Comparison of ENCODE assay signal across 20 mouse cellular contexts in genomic region chr2:36092748-36093147, GRCm38 (mm10). TPM values are rescaled to one million over a fixed set of nuclear protein-coding genes. Genes with fewer than 3 reads are reported as not detected.
DNase-seq lines count a peak whose midpoint lies in the region; ATAC-seq and TF ChIP-seq lines count a peak whose summit lies in the region.
"Had no signal": no experiment of that assay in that cellular context is flagged by ENCODE, and none has a peak within 500 bp of the region (broad histone marks: within the 10 kb centered on the region; RNA-seq: fewer than 3 reads in every experiment).

No protein-coding gene starts in this region.

- H3K4me1 ChIP-seq in intestine, embryonic 14.5 days (replicated peaks; ENCODE audit: control insufficient read depth, insufficient read depth, low read length), result peaks cover 11% of the 10 kb centered on the region; the same call in 1 of the 2 replicates
- peaks cover 13% of the 10 kb centered on the region for H3K4me1 ChIP-seq in intestine, embryonic 16.5 days (ENCODE audit: control insufficient read depth, insufficient read depth, low read length)
- peaks cover 12% of the 10 kb centered on the region for H3K4me1 ChIP-seq in midbrain, embryonic 11.5 days (ENCODE audit: control insufficient read depth, insufficient read depth, low read length)
- peaks cover 19% of the 10 kb centered on the region for H3K4me1 ChIP-seq in midbrain, embryonic 16.5 days (ENCODE audit: control insufficient read depth, insufficient read depth, low read length)
- peaks cover 11% of the 10 kb centered on the region; the same call in 1 of the 2 replicates for H3K4me1 ChIP-seq in kidney, postnatal 0 days (replicated peaks; ENCODE audit: insufficient read depth, low read length)

- no peak overlapping the region for H3K4me2 ChIP-seq in intestine, embryonic 14.5 days (ENCODE audit: low read length)
- H3K4me2 ChIP-seq in intestine, embryonic 16.5 days (ENCODE audit: low read depth, low read length), result no peak overlapping the region
- H3K4me2 ChIP-seq in midbrain, embryonic 11.5 days, result no peak overlapping the region
- no peak overlapping the region for H3K4me2 ChIP-seq in midbrain, embryonic 16.5 days (ENCODE audit: low read length)
- no peak overlapping the region for H3K4me2 ChIP-seq in kidney, postnatal 0 days (ENCODE audit: low read length)
- H3K4me2 ChIP-seq: liver, embryonic 15.5 days; neural tube, embryonic 12.5 days had no signal

- H3K36me3 ChIP-seq in intestine, embryonic 14.5 days (ENCODE audit: control insufficient read depth, insufficient read depth, low read length), result no peaks in the 10 kb centered on the region
- no peaks in the 10 kb centered on the region for H3K36me3 ChIP-seq in intestine, embryonic 16.5 days (ENCODE audit: control insufficient read depth, insufficient read depth, low read length)
- H3K36me3 ChIP-seq in midbrain, embryonic 11.5 days (ENCODE audit: control insufficient read depth, insufficient read depth, low read length), result no peaks in the 10 kb centered on the region
- H3K36me3 ChIP-seq in midbrain, embryonic 16.5 days (ENCODE audit: control insufficient read depth, insufficient read depth, low read length), result no peaks in the 10 kb centered on the region
- H3K36me3 ChIP-seq in kidney, postnatal 0 days (ENCODE audit: insufficient read depth, low read length), result no peaks in the 10 kb centered on the region
- H3K36me3 ChIP-seq: liver, embryonic 15.5 days; neural tube, embryonic 12.5 days had no signal

- H3K9ac ChIP-seq in intestine, embryonic 14.5 days (ENCODE audit: low read length), result no peak overlapping the region
- H3K9ac ChIP-seq in intestine, embryonic 16.5 days (ENCODE audit: low read depth, low read length), result no peak overlapping the region
- no peak overlapping the region for H3K9ac ChIP-seq in midbrain, embryonic 11.5 days (ENCODE audit: low read length)
- no peak overlapping the region for H3K9ac ChIP-seq in midbrain, embryonic 16.5 days (ENCODE audit: low read depth, low read length)
- H3K9ac ChIP-seq in kidney, postnatal 0 days (ENCODE audit: low read depth, low read length), result no peak overlapping the region
- H3K9ac ChIP-seq: forebrain, embryonic 13.5 days; liver, embryonic 15.5 days; neural tube, embryonic 12.5 days had no signal

- 5% methylated on average over 4 of the region's 4 CpGs for WGBS in intestine, embryonic 14.5 days
- WGBS in intestine, embryonic 16.5 days, result 6% methylated on average over 4 of the region's 4 CpGs
- WGBS in midbrain, embryonic 11.5 days, result 1% methylated on average over 4 of the region's 4 CpGs
- WGBS in midbrain, embryonic 16.5 days, result 5% methylated on average over 4 of the region's 4 CpGs
- 10% methylated on average over 4 of the region's 4 CpGs for WGBS in kidney, postnatal 0 days

- H3K27ac ChIP-seq in intestine, embryonic 14.5 days (ENCODE audit: low read depth), result no peak overlapping the region
- H3K27ac ChIP-seq in intestine, embryonic 16.5 days (ENCODE audit: low read length), result no peak overlapping the region
- H3K27ac ChIP-seq in midbrain, embryonic 11.5 days (ENCODE audit: low read depth, low read length), result no peak overlapping the region
- H3K27ac ChIP-seq in midbrain, embryonic 16.5 days (ENCODE audit: low read length), result no peak overlapping the region
- H3K27ac ChIP-seq in kidney, postnatal 0 days, result no peak overlapping the region
- H3K27ac ChIP-seq: liver, embryonic 15.5 days; macrophage; neural tube, embryonic 12.5 days had no signal

- no peak overlapping the region for H3K4me3 ChIP-seq in intestine, embryonic 14.5 days (ENCODE audit: low read depth, low read length)
- no peak overlapping the region for H3K4me3 ChIP-seq in intestine, embryonic 16.5 days (ENCODE audit: low read length)
- H3K4me3 ChIP-seq in midbrain, embryonic 11.5 days (ENCODE audit: low read depth, low read length), result no peak overlapping the region
- no peak overlapping the region for H3K4me3 ChIP-seq in midbrain, embryonic 16.5 days (ENCODE audit: low read depth, low read length)
- no peak overlapping the region for H3K4me3 ChIP-seq in kidney, postnatal 0 days (replicated peaks; ENCODE audit: low read depth, low read length)
- H3K4me3 ChIP-seq: liver, embryonic 15.5 days; neural tube, embryonic 12.5 days had no signal

- H3K9me3 ChIP-seq in intestine, embryonic 14.5 days (ENCODE audit: control insufficient read depth, low read length), result no peaks in the 10 kb centered on the region
- no peaks in the 10 kb centered on the region for H3K9me3 ChIP-seq in intestine, embryonic 16.5 days (ENCODE audit: control insufficient read depth, low read length)
- H3K9me3 ChIP-seq in midbrain, embryonic 11.5 days (ENCODE audit: control insufficient read depth, low read length), result no peaks in the 10 kb centered on the region
- H3K9me3 ChIP-seq in midbrain, embryonic 16.5 days (replicated peaks; ENCODE audit: control insufficient read depth, low read length, poor library complexity, severe bottlenecking), result no peaks in the 10 kb centered on the region
- no peaks in the 10 kb centered on the region for H3K9me3 ChIP-seq in kidney, postnatal 0 days (replicated peaks; ENCODE audit: low read length)
- H3K9me3 ChIP-seq: forebrain, embryonic 13.5 days; liver, embryonic 15.5 days; neural tube, embryonic 12.5 days had no signal

- no peak for TF ChIP-seq CTCF in kidney, postnatal 0 days (IDR thresholded peaks at IDR 0.05; ENCODE audit: low read depth)

- peaks cover 99% of the 10 kb centered on the region for H3K27me3 ChIP-seq in intestine, embryonic 14.5 days (replicated peaks; ENCODE audit: control insufficient read depth, insufficient read depth, low read length)
- H3K27me3 ChIP-seq in intestine, embryonic 16.5 days (replicated peaks; ENCODE audit: control insufficient read depth, insufficient read depth, low read length), result peaks cover 77% of the 10 kb centered on the region
- H3K27me3 ChIP-seq in midbrain, embryonic 11.5 days (ENCODE audit: control insufficient read depth, insufficient read depth, low read length), result peaks cover 92% of the 10 kb centered on the region
- peaks cover 90% of the 10 kb centered on the region for H3K27me3 ChIP-seq in midbrain, embryonic 16.5 days (ENCODE audit: control insufficient read depth, insufficient read depth, low read depth, low read length)
- H3K27me3 ChIP-seq in kidney, postnatal 0 days (ENCODE audit: insufficient read depth, low read length), result peaks cover 74% of the 10 kb centered on the region

- DNase-seq in intestine, embryonic 14.5 days (ENCODE audit: low spot score), result peak; percentile 59
- peak; percentile 87 for DNase-seq in midbrain, embryonic 11.5 days (ENCODE audit: low spot score, missing footprints)
- DNase-seq in kidney, postnatal 0 days (ENCODE audit: low spot score), result peak; percentile 44
- DNase-seq: adrenal gland, adult 8-10 months; cerebellum, adult 18-20 months; right cerebral cortex, postnatal 14 days; thymus, postnatal 36 days had no signal

- ATAC-seq in intestine, embryonic 14.5 days (replicated peaks; ENCODE audit: low FRiP score, low TSS enrichment, low read depth), result no peak
- no peak for ATAC-seq in intestine, embryonic 16.5 days
- no peak for ATAC-seq in midbrain, embryonic 11.5 days (ENCODE audit: low FRiP score)
- ATAC-seq in midbrain, embryonic 16.5 days, result no peak
- peak; percentile 60; the same call in 1 of the 2 replicates for ATAC-seq in kidney, postnatal 0 days (replicated peaks; ENCODE audit: low FRiP score, low read depth)
- ATAC-seq in granulocyte monocyte progenitor cell, adult 5-6 weeks (replicated peaks; ENCODE audit: poor library complexity, severe bottlenecking), result no peak
- ATAC-seq in frontal cortex, adult (ENCODE audit: low TSS enrichment), result no peak
- ATAC-seq: forebrain, embryonic 13.5 days; inflammation-experienced regulatory T-cells, adult 6 months had no signal

RNA-seq across cellular contexts. Expression of gene Lhx6, which starts 12.5 kb away (rescaled TPM):
- 1.5 and 2.0 TPM in 2 replicates for polyA plus RNA-seq in intestine, embryonic 14.5 days (2014; fragmentation: Nextera tagmentation; extraction: Ambion mirVana)
- polyA plus RNA-seq in intestine, embryonic 16.5 days (2015; fragmentation: Nextera tagmentation; extraction: Ambion mirVana), result 0.98 TPM in 2 replicates
- 0.92 and 1.3 TPM in 2 replicates for polyA plus RNA-seq in midbrain, embryonic 11.5 days (2014; fragmentation: Nextera tagmentation; extraction: Ambion mirVana)
- polyA plus RNA-seq in midbrain, embryonic 16.5 days (2015; fragmentation: Nextera tagmentation; extraction: Ambion mirVana), result 4.1 and 5.8 TPM in 2 replicates
- polyA plus RNA-seq in kidney, postnatal 0 days (2015; fragmentation: Nextera tagmentation; extraction: Ambion mirVana), result 1.5 and 1.7 TPM in 2 replicates
- total RNA-seq in granulocyte monocyte progenitor cell, adult 5-6 weeks (2014; fragmentation: Nextera tagmentation), result not detected in 2 replicates
- not detected in 2 replicates for total RNA-seq in granulocyte monocyte progenitor cell, adult 5-6 weeks (2017)
- total RNA-seq: common myeloid progenitor, adult 5-6 weeks had no signal
- polyA plus RNA-seq: inflammation-experienced regulatory T-cells, adult 6 months; macrophage had no signal

RNA-seq across cellular contexts. Expression of gene Mrrf, which starts 43.4 kb away (rescaled TPM):
- 33.3 and 38.3 TPM in 2 replicates for polyA plus RNA-seq in intestine, embryonic 14.5 days (2014; fragmentation: Nextera tagmentation; extraction: Ambion mirVana)
- polyA plus RNA-seq in intestine, embryonic 16.5 days (2015; fragmentation: Nextera tagmentation; extraction: Ambion mirVana), result 32.3 TPM in 2 replicates
- polyA plus RNA-seq in midbrain, embryonic 11.5 days (2014; fragmentation: Nextera tagmentation; extraction: Ambion mirVana), result 29.9 and 30.8 TPM in 2 replicates
- polyA plus RNA-seq in midbrain, embryonic 16.5 days (2015; fragmentation: Nextera tagmentation; extraction: Ambion mirVana), result 24.7 and 27.3 TPM in 2 replicates
- 25.4 and 28.6 TPM in 2 replicates for polyA plus RNA-seq in kidney, postnatal 0 days (2015; fragmentation: Nextera tagmentation; extraction: Ambion mirVana)
- total RNA-seq in granulocyte monocyte progenitor cell, adult 5-6 weeks (2014; fragmentation: Nextera tagmentation), result 16.9 and 21.4 TPM in 2 replicates
- total RNA-seq in granulocyte monocyte progenitor cell, adult 5-6 weeks (2017), result 20.4 and 21.7 TPM in 2 replicates

RNA-seq across cellular contexts. Expression of gene Morn5, which starts 43.5 kb away (rescaled TPM):
- 0.35 TPM in 1 of 2 replicates, not detected in the other for polyA plus RNA-seq in intestine, embryonic 14.5 days (2014; fragmentation: Nextera tagmentation; extraction: Ambion mirVana)
- polyA plus RNA-seq in intestine, embryonic 16.5 days (2015; fragmentation: Nextera tagmentation; extraction: Ambion mirVana), result 0.26 TPM in 1 of 2 replicates, not detected in the other
- polyA plus RNA-seq in midbrain, embryonic 11.5 days (2014; fragmentation: Nextera tagmentation; extraction: Ambion mirVana), result 0.33 TPM in 1 of 2 replicates, not detected in the other
- 2.9 and 3.5 TPM in 2 replicates for polyA plus RNA-seq in midbrain, embryonic 16.5 days (2015; fragmentation: Nextera tagmentation; extraction: Ambion mirVana)
- 0.27 and 0.62 TPM in 2 replicates for polyA plus RNA-seq in kidney, postnatal 0 days (2015; fragmentation: Nextera tagmentation; extraction: Ambion mirVana)
- total RNA-seq in granulocyte monocyte progenitor cell, adult 5-6 weeks (2014; fragmentation: Nextera tagmentation), result not detected in 2 replicates
- total RNA-seq in granulocyte monocyte progenitor cell, adult 5-6 weeks (2017), result 1.5 TPM in 1 of 2 replicates, not detected in the other
- total RNA-seq: common myeloid progenitor, adult 5-6 weeks; ES-E14; gastrocnemius, adult 8-10 months; heart, postnatal 25 days had no signal
- polyA plus RNA-seq: inflammation-experienced regulatory T-cells, adult 6 months; liver, embryonic 15.5 days; macrophage had no signal

RNA-seq across cellular contexts. Expression of gene Ndufa8, which starts 43.5 kb away (rescaled TPM):
- 273 and 289 TPM in 2 replicates for polyA plus RNA-seq in intestine, embryonic 14.5 days (2014; fragmentation: Nextera tagmentation; extraction: Ambion mirVana)
- 334 and 351 TPM in 2 replicates for polyA plus RNA-seq in intestine, embryonic 16.5 days (2015; fragmentation: Nextera tagmentation; extraction: Ambion mirVana)
- 184 and 186 TPM in 2 replicates for polyA plus RNA-seq in midbrain, embryonic 11.5 days (2014; fragmentation: Nextera tagmentation; extraction: Ambion mirVana)
- polyA plus RNA-seq in midbrain, embryonic 16.5 days (2015; fragmentation: Nextera tagmentation; extraction: Ambion mirVana), result 293 and 307 TPM in 2 replicates
- 383 TPM in 2 replicates for polyA plus RNA-seq in kidney, postnatal 0 days (2015; fragmentation: Nextera tagmentation; extraction: Ambion mirVana)
- 105 and 132 TPM in 2 replicates for total RNA-seq in granulocyte monocyte progenitor cell, adult 5-6 weeks (2014; fragmentation: Nextera tagmentation)
- 38.0 and 58.6 TPM in 2 replicates for total RNA-seq in granulocyte monocyte progenitor cell, adult 5-6 weeks (2017)

RNA-seq across cellular contexts. Expression of gene Rbm18, which starts 43.8 kb away (rescaled TPM):
- polyA plus RNA-seq in intestine, embryonic 14.5 days (2014; fragmentation: Nextera tagmentation; extraction: Ambion mirVana), result 63.3 and 74.0 TPM in 2 replicates
- polyA plus RNA-seq in intestine, embryonic 16.5 days (2015; fragmentation: Nextera tagmentation; extraction: Ambion mirVana), result 45.4 and 49.3 TPM in 2 replicates
- 119 and 127 TPM in 2 replicates for polyA plus RNA-seq in midbrain, embryonic 11.5 days (2014; fragmentation: Nextera tagmentation; extraction: Ambion mirVana)
- polyA plus RNA-seq in midbrain, embryonic 16.5 days (2015; fragmentation: Nextera tagmentation; extraction: Ambion mirVana), result 131 and 142 TPM in 2 replicates
- 59.8 and 62.5 TPM in 2 replicates for polyA plus RNA-seq in kidney, postnatal 0 days (2015; fragmentation: Nextera tagmentation; extraction: Ambion mirVana)
- total RNA-seq in granulocyte monocyte progenitor cell, adult 5-6 weeks (2014; fragmentation: Nextera tagmentation), result 19.4 and 23.1 TPM in 2 replicates
- total RNA-seq in granulocyte monocyte progenitor cell, adult 5-6 weeks (2017), result 18.6 and 20.1 TPM in 2 replicates
